Mouse (Mus musculus) forelimb bud, embryonic 11.5 days (tissue): Measurements from ENCODE around the gene Krt17.
"Not testable (repeated sequence)": the region's sequence is repeated elsewhere in the genome, so short reads cannot be mapped to it uniquely, and the experiment has no call there.

Experiments used
- DNase-seq: peaks from one replicate; pipeline ENCODE4 v3.0.0-alpha.2; 2012; ENCODE audit warnings: low read depth, low spot score

The Krt17 gene

GRCm38 (mm10) chr11:100260514-100261234 is at the start of gene Krt17:
TSS of gene Krt17 (minus strand) at chr11:100261029.
- no peak for DNase-seq

- DNase-seq, result not testable (repeated sequence)
Observed at GRCm38 (mm10) chr11:100308672-100309071, 47.8 kb upstream of the Krt17 start.

GRCm38 (mm10) chr11:100307900-100308299 is 47.1 kb upstream of the Krt17 start:
- DNase-seq, result no peak

GRCm38 (mm10) chr11:100301292-100301691 is 40.5 kb upstream of the Krt17 start:
- DNase-seq, result no peak

GRCm38 (mm10) chr11:100300293-100300692 is 39.5 kb upstream of the Krt17 start:
- DNase-seq, result peak; percentile 64

- DNase-seq, result peak; percentile 76
Observed at GRCm38 (mm10) chr11:100298274-100299036, 37.6 kb upstream of the Krt17 start.

- DNase-seq, result peak; percentile 30
Observed at GRCm38 (mm10) chr11:100297801-100298200, 37.0 kb upstream of the Krt17 start.

DNA sequence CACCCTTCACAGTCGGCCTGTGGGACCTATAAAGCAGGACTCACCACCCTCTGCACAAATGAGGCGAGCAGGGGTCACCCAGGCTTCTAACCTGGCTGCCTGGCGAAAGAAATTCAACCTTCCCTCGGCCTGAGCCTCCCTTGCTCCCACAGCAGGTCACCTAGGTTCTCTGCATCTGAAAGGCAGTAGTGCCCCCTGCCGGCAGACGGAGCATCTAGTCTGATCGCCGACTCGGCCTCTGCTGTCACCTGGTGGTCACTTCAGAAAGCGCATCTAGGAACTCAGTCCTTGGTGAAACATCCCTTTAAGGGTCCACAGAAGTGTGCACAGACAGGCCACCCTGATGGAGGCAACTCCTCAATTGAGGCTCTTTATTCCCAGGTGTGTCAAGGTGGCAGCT is 34.5 kb upstream of the Krt17 start:
- peak; percentile 88 for DNase-seq

DNA sequence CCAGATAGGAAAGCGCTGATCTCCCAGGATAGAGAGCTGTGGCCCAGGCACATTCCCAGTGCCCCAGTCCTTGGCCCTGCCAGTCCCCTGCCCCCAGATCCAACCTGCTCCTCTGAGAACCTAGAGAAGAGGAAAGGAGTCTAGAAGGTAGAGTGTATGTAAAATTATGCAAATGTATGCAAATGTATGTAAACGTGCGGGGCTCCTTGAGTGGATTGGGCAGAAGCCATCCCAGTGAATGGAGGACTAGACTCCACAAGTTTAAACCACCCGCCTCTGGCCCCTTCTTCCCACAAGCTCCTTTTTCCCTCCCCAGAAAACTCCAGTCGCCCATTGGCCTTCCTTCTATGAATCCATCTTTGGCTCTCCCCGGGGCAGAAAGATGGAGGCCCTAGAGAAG is 32.1 kb upstream of the Krt17 start:
- no peak for DNase-seq

- DNase-seq, result no peak
Observed at GRCm38 (mm10) chr11:100290235-100290634, 29.4 kb upstream of the Krt17 start.

DNA sequence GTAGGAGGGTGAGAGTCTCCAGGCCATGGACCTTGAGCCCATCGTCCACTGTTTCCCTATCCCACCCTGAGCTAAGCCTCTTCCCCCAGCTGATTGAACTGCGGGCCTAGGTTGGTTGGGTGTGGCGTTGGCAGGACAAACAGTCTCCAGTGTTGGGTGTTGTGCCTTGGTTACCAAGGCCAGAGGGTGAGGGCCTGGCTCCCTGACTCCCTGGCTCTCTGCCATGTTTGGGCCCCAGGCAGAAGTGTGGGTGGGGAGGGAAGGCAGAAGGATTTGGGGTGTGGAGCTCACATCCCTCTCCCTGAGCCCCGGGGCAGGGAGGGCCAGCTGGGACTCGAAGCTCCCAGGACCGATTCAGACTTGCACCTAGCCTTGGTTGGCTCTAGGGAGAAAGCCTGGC is 28.1 kb upstream of the Krt17 start:
- no peak for DNase-seq

DNA sequence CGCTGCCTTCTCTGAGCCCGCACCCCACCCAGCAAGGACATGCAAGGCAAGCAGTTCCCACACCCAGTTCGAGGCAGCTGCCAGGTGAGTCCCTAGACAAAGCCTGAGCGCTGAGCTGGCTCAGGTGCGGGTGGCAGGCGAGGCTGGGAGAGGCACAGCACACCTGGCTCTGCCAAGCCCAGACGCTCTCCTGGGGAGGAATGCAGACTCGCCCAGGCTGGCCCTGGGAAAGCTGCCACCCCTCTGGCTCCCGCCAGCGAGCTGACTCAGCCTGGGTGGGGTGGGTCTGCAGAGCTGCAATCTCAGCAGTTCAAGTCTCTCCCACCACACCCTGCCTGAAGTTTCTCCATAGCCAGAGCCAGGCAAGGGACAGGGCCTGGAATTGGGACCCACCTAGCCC is 26.2 kb upstream of the Krt17 start:
- peak; percentile 18 for DNase-seq

DNA sequence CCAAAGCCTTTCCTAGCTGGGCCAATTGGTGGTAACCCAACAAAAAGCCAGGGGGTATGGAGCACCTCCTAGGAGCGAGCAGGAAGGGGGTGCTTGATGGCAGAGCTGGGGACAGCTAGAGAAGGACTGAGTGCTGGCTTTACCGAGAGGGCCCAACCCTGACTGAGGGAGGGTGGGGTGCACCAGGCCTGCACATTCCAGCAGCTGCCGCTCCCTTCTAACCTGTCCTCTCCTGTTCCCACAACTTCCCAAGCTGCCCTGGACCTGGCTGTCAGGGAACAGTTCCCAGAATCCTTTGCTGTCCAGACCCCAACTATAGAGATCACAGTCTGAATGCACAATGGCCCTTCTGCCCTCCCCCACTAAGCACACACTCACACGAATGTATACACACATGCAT is 24.2 kb upstream of the Krt17 start:
- no peak for DNase-seq

DNA sequence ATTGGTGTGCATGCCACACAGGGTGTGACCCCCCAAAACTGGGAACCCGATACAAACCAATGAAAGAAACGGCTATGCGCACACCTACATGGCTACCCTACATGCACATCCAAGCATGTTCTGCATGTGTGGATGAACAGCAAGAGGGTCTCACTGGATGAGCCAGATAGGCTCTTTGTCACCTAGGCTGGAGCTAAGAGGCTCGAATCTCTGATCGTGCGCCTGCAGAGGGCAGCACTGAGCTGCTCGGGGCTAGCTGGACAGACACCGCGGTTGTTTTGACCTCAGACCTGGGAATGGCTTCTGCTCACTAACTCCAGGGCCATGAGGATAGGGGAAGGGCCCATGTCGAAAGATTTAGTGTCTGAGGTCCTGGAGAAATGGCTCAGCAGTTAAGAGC is 21.7 kb upstream of the Krt17 start:
- peak; percentile 72 for DNase-seq

DNA sequence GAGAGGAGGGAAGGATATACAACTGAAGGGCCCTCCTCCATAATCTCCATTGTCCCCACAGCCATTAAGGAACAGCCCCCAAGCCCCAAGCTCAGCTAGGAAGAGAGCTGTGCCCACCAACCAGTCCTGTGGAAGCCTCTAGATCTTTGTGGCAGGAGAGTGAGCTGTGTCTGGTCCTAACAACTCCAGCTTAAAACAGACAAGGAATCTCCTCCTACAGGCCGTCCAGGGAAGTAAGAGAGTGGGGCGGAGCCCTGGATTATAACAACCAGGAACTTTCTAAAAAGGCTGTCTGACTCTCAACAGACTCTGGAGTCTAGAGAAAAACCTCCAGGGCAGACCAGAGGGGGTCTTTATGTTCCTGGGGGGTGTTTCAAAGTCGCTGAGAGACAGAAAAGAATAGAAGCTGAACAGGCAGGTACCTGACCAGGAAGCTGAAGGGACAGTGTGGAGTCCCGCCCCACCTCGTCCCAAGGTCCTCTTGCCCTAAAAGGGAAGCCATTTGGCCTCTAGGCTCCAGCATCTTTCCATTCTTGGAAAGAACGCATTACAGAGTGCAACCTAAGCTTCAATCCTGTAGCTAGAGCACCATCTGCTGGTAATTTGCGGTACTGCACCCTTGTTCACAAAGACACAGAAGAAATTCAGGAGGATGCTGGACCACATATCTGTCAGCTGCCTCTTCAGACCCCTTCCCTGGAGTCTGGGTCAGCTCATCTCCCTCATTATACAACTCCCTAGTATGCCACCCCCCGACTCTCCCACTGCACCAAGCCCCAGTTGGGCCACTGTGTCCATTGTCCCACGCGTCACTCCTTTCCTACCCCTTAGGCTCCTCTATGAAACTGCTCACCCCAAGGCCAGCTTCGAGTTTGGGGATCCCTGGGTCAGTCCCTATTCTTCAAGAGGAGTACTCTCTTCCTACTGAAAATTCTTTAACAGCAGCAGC is 21.0 kb upstream of the Krt17 start:
- DNase-seq, result peak; percentile 90

- DNase-seq, result no peak
Observed at GRCm38 (mm10) chr11:100278759-100279158, 17.9 kb upstream of the Krt17 start.

GRCm38 (mm10) chr11:100277726-100278480 is 17.1 kb upstream of the Krt17 start:
- no peak for DNase-seq

GRCm38 (mm10) chr11:100275466-100275865 is 14.6 kb upstream of the Krt17 start:
- no peak for DNase-seq

GRCm38 (mm10) chr11:100274719-100275118 is 13.9 kb upstream of the Krt17 start:
- DNase-seq, result no peak

GRCm38 (mm10) chr11:100271878-100272277 is 11.0 kb upstream of the Krt17 start:
- no peak for DNase-seq

DNA sequence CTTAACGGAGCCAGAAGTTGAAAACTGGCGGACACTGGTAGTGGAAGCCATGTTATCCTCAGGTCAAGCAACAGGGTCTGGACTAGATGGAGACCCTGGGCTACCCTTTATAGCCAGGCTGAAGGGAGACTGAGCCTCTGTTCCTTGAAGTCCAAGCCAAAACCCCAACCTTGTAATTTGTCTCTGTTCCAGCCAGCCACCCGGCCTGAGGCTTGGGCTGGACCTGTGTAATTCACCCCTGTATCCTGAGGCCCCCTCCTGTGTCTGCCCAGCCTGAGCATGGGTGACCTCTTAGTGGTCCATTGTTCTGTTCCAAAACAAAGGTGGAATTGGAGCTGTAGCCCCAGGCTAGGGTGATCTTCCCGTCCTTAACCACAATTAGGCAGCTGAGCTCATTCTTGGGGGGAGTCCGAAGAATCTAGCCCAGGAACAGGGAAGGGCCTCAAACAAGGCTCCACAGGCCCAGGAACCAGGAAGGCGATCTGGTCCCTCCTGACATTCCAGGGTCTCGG is 9.0 kb upstream of the Krt17 start, which contains the start of gene Krt42:
Gene Krt42, minus strand, starts transcription at position 51 of the 512 bp plus-strand sequence.
- no peak for DNase-seq
